Mouse (Mus musculus): ENCODE data around the gene Xpot.

Xpot gene

GRCm38 (mm10) chr10:121576372-121576771, 49.8 kb downstream of the Xpot start:
- no peak for DNase-seq (ENCODE audit: low spot score)

GRCm38 (mm10) chr10:121571511-121572147, 54.5 kb downstream of the Xpot start:
- DNase-seq (ENCODE audit: low spot score): no peak

DNA sequence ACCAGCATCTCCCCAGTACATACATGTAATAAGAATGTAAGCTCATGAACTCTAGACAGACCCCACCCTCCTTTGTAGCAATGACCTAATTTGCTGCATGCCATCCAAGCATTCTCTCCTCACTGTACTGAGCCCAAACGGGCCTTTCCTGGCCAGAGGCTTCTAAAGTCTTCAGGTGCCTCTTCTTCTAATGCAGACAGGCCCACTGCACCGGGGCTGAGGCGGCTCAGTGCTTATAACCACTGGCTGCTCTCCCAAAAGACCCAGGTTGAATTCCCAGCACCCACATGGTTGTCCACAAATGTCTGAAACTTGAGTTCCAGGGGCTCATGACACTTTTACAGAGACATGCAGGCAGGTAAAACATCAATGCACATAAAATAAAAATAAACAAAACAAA, 55.1 kb downstream of the Xpot start:
- DNase-seq (ENCODE audit: low spot score): no peak

DNA sequence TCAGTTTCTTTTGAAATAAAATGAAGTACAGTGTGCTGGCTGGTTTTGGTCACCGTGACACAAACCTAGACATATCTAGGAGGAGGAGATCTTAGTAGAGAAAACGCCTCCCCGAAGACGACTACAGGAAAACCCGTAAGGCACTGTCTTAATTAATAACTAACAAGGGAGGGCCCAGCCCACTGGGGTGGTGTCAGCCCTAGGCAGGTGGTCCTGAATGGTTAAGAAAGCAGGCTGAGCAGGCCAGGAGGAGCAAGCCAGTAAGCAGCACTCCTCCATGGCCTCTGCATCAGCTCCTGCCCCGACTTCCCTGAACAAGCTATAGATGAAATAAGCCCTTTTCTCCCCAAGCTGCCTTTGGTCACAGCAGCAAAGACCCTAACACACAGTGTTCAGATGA, 56.3 kb downstream of the Xpot start:
- no peak for DNase-seq (ENCODE audit: low spot score)

DNA sequence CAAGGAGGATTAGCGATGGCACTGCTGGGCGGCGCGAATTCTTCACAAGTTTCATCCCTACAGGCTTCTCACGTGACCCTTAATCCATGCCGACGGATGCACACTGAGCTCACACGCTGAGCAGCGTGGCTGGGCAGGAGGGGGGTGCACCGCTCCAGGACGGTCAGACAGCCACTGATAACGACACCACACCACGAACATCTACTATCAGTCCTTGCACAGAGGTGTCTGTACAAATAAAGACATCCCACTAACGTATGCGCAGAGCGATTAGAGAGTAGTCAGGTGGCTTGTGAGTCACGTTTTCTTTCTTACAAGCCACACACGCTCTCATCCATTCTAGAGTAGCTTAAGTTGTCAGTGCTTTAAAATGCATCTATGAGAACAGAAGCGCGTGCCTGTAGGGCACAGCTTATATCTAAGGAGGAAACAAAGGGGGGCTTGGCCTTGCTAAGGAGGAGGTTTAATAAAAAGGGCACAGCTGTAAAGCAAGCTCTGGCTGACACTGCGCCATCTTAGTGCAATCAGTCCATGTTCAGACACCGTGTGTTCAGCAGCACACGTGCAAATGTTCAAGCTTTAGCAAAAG, 57.0 kb downstream of the Xpot start:
- no peak for DNase-seq (ENCODE audit: low spot score)

DNA sequence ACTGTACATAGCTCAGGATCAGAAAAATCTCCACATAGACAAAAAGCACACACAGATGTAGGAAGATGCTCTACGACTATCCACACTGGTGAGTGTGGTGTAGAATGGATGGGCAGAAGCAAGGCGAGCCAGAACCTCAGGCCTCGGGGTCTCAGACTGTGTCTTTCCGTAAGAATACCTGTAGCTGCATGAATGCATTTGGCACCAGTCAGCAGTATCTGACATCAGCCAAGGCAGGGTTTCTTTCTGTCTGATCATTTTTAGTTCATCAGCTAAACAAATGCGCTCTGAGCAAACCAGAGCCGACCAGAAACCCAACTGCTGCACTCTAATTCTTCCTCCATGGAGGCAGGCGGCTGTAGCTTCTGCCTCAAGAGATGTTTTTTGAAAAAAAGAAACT, 57.6 kb downstream of the Xpot start:
- DNase-seq (ENCODE audit: low spot score): no peak

DNA sequence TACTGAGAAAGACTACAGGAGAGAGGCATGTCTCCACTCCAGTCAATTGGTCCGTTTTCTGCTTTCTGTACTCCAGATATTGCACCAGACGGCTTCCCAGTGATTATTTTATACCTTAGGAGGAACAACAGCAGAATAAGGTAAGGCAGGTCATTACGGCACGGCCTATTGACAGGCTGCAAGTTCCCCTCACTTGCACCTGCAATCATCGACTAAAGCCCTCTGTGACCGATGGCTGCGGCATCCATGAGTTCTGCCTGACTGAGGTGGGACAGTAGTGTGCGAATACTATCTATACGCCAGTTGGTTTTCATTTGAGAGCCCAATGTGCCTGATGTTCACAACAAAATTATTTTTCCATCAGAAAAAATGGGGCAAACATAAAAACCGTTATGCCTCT, 58.1 kb downstream of the Xpot start:
- no peak for DNase-seq (ENCODE audit: low spot score)

DNA sequence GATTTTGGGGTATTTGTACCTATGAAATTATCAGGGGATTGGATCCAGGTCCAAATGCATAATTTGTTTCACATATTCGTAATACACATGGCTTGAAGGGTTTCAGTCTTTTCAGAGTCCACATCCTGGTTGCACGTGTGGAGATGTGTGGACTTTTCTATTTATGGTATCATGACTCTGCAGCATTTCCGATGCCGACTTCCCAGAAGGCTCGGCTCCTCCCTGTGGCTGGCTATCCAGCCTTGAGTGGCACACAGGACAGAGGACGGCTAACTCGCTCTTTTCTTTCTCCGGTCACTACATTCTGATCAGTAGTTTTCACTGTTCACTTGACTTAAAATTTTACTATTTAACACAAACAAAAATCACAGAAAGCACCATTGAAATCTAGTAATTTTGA, 61.7 kb downstream of the Xpot start:
- DNase-seq (ENCODE audit: low spot score): no peak

DNA sequence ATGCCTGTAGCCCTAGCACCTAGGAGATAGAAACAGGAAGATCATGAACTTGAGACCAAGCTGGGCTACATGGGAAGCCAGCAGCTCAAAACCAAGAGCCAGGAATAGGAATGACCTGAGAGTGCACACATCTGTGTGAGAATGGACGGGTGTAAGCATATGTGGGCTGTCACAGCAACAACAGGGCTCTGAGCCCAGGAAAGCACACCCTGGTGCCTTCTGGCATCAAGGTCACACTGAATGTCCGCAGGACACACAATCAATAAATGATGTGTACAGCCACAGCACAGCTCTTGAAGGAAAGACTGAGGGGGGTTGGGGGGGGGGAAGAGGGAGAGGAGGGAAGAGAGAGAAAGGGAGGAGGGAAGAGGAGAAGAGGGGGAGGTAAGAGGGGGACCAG, 67.9 kb downstream of the Xpot start:
- no peak for DNase-seq (ENCODE audit: low spot score)

DNA sequence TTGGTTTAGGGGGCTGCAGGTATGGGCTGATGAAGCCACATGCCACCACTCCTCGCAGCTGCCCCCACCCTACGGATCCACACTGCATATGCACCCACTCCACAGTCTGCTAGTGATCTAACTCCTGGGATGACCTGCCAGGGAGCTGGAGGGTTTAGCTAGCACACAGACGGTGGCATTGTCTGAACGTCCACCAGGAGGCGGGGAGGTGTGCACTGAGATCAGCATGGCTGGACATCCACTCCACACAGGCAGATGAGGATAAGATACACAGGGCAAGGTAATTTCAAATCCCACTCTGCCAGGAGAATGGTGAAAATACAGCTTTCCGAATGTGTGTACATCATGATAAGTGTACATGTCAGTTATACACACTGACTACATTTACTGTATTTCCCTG, 69.9 kb downstream of the Xpot start:
- DNase-seq (ENCODE audit: low spot score): no peak

DNA sequence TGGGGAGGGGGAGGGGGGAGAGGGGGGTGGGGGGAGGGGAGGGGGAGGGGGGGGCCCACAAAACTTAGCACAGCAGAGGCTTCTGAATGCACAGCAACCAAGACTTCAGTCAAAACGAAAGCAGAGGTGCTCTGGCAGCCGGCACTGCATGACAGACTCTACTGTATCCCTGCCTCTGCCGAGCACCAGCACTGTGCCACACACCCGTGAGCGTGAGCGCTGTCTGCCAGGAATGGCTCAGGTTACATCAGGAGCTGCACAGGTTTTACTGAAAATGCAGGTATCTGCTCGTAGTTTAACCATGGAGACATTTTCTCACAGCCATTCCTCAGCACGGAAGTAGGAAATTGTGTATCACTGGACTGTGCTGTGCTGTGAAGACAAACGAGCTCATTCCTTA, 75.8 kb downstream of the Xpot start:
- no peak for DNase-seq (ENCODE audit: low spot score)

GRCm38 (mm10) chr10:121549670-121550069, 76.5 kb downstream of the Xpot start:
- no peak for DNase-seq (ENCODE audit: low spot score)

GRCm38 (mm10) chr10:121547162-121547561, 79.0 kb downstream of the Xpot start:
- no peak for DNase-seq (ENCODE audit: low spot score)

DNA sequence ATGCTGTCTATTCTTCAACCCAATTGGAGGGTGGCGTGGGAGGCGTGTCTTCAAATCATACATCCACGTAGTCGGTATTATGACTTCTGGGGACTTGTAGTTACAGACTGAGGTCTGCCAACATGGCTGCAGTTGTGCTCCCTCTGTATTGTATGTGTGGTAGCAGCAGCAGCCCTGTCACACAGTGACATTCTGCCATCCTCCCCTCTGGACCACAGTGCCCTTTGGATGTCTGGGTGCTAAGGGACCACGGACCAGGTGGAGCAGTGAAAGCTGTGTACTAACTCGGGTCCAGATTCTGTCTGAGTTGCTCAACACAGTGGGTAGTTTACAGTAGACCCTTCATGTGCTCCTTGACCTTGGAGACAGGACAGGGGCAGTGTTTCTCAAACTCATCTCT, 82.6 kb downstream of the Xpot start:
- DNase-seq (ENCODE audit: low spot score): no peak

- no peak for DNase-seq (ENCODE audit: low spot score)
These were observed 84.0 kb downstream of the Xpot start for GRCm38 (mm10) chr10:121542156-121542555.

Data from urinary bladder, postnatal 14 days (tissue).